Mouse (Mus musculus) heart, adult 2 months (tissue): ENCODE results near the gene Col13a1.

Experiments
- CTCF ChIP-seq: fragments of 200-600 bp; IDR thresholded peaks from 2 replicates; pipeline ENCODE4 v1.8.1; 2022; ENCODE audit warnings: antibody characterized with exemption, mild to moderate bottlenecking, moderate library complexity
- POLR2A ChIP-seq: fragments of 200-500 bp; IDR thresholded peaks from 2 replicates; pipeline ENCODE4 v1.6.1; 2011; ENCODE audit warnings: mild to moderate bottlenecking, low read depth, low read length, control low read depth; ENCODE audit not compliant: insufficient read depth

- no peak for TF ChIP-seq POLR2A
- peak; percentile 37 for TF ChIP-seq CTCF
Measured at GRCm38 (mm10) chr10:61820050-61820449, 158.9 kb downstream of the Col13a1 start.
